Mouse (Mus musculus): ENCODE results near the gene Dlk2.

- no peak for TF ChIP-seq CTCF (IDR thresholded peaks at IDR 0.05)
- no peak for TF ChIP-seq POLR2A (IDR thresholded peaks at IDR 0.05; ENCODE audit: insufficient read depth, low read depth, low read length)
These were observed 35.0 kb upstream of the Dlk2 start for GRCm38 (mm10) chr17:46262201-46262694.

Data from heart, adult 2 months (tissue).